Mouse (Mus musculus) heart, adult 2 months (tissue): ENCODE measurements around the gene Ak5. TPM values are rescaled to one million over a fixed set of nuclear protein-coding genes. Genes with fewer than 3 reads are reported as not detected.

Source experiments
- DNase-seq, 2 experiments: peaks; one replicate each; pipeline ENCODE4 v3.0.0; 2021
- H3K27ac ChIP-seq: fragments of 200-600 bp; 2 replicates; pipeline ENCODE4 v1.8.1; 2022
- H3K27me3 ChIP-seq: fragments of 200-500 bp; 2 replicates; pipeline ENCODE4 v1.6.1; 2012; ENCODE audit warnings: mild to moderate bottlenecking, low read length, inconsistent platforms, mixed read lengths; ENCODE audit not compliant: control insufficient read depth, insufficient read depth
- H3K36me3 ChIP-seq: fragments of 200-500 bp; 2 replicates; pipeline ENCODE4 v1.6.1; 2012; ENCODE audit warnings: low read length, inconsistent platforms; ENCODE audit not compliant: control insufficient read depth, insufficient read depth
- H3K4me1 ChIP-seq: fragments of 200-500 bp; 2 replicates; pipeline ENCODE4 v1.6.1; 2011; ENCODE audit warnings: low read length; ENCODE audit not compliant: control insufficient read depth, insufficient read depth
- H3K4me3 ChIP-seq: fragments of 200-600 bp; 2 replicates; pipeline ENCODE4 v1.8.1; 2022
- H3K79me2 ChIP-seq: fragments of 200-500 bp; replicated peaks from 2 replicates; pipeline ENCODE4 v1.6.1; 2012; ENCODE audit warnings: mild to moderate bottlenecking, inconsistent platforms, low read length, moderate library complexity, mixed read lengths; ENCODE audit not compliant: control insufficient read depth, insufficient read depth
- H3K9ac ChIP-seq: fragments of 200-500 bp; 2 replicates; pipeline ENCODE4 v1.6.1; 2012; ENCODE audit warnings: low read depth, mild to moderate bottlenecking, control low read depth, inconsistent platforms, low read length, mixed read lengths
- CTCF ChIP-seq: fragments of 200-600 bp; IDR thresholded peaks from 2 replicates; pipeline ENCODE4 v1.8.1; 2022; ENCODE audit warnings: antibody characterized with exemption, mild to moderate bottlenecking, moderate library complexity
- EP300 ChIP-seq: fragments of 200-500 bp; IDR thresholded peaks from 2 replicates; pipeline ENCODE4 v1.6.1; 2011; ENCODE audit warnings: low read depth, low read length, control low read depth; ENCODE audit not compliant: insufficient read depth
- POLR2A ChIP-seq: fragments of 200-500 bp; IDR thresholded peaks from 2 replicates; pipeline ENCODE4 v1.6.1; 2011; ENCODE audit warnings: mild to moderate bottlenecking, low read depth, low read length, control low read depth; ENCODE audit not compliant: insufficient read depth
- WGBS: fragments of 180-500 bp; shearing (Covaris S2); methylation state at CpG from one replicate; pipeline ENCODE4 v1.1.7; 2018; 5-methylcytosine and 5-hydroxymethylcytosine counted together
- intact Hi-C: fragments of 180-260 bp; cut with DNase I; formaldehyde crosslinking; loops from one replicate; pipeline ENCODE4 v1.15.1; 2025
- polyA plus RNA-seq: library from polyadenylated mRNA; depleted of rRNA; stranded (reverse); fragments of >200 nt; gene quantifications from 2 replicates; pipeline ENCODE4 v1.2.3, GENCODE M21; 2012
- total RNA-seq, 2 experiments: library from RNA; stranded (reverse); gene quantifications; 2 replicates each; pipeline ENCODE4 v1.2.3; 2021

Gene Ak5
- total and polyA plus RNA-seq, 3 experiments = 0.45 TPM; not detected in 2

DNA sequence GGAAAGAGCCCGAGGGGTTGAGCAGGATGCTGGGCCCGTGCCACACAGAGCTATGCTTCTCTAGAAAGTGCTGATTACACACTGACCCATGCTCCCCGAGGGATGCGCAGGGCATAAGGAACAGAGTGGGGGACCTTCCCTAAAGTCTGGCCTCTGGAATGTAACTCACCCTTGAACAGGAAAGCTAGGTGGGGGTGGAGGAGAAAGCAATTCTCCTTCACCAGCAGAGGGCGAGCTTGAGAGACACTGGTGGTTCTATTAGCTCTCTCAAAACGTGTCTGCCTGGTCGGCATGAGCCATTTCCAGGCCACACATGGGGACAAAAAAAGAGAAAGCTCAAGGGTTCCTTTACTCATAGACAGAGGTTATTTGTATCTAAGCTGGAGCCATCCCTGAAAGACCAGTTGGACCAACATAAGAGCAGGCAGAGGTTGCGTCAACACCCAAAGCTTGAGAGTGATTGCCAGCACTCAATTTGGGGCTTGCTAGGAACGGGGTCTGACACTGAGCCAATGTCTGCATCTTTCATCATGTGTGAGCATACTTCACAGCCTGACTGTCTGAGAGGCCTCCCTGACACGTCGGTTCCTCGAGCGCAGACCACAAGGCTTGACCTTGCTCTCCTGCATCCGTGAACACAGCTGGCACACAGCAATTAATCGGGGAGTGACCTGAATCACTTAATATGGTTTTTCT lies 193.4 kb downstream of the Ak5 start:
- H3K4me1 ChIP-seq = peaks cover 2% of the 10 kb centered on the region; the same call in 1 of the 2 replicates
- H3K79me2 ChIP-seq = no peaks in the 10 kb centered on the region
- intact Hi-C loops = loop anchor here (2.0 kb wide), 1 partner anchor 276 kb away; no protein-coding TSS in a partner anchor
- H3K4me3 ChIP-seq = no peak overlapping the region
- H3K36me3 ChIP-seq = no peaks in the 10 kb centered on the region
- TF ChIP-seq EP300 = peak; percentile 48; the same call in 1 of the 2 replicates
- TF ChIP-seq POLR2A = no peak
- TF ChIP-seq CTCF = peak; percentile 79
- no peak overlapping the region for H3K9ac ChIP-seq
- no peaks in the 10 kb centered on the region for H3K27me3 ChIP-seq
- peak; percentile 31 to 46 for DNase-seq
- H3K27ac ChIP-seq = no peak overlapping the region
- WGBS = 50% methylated on average over 15 of the region's 15 CpGs

DNA sequence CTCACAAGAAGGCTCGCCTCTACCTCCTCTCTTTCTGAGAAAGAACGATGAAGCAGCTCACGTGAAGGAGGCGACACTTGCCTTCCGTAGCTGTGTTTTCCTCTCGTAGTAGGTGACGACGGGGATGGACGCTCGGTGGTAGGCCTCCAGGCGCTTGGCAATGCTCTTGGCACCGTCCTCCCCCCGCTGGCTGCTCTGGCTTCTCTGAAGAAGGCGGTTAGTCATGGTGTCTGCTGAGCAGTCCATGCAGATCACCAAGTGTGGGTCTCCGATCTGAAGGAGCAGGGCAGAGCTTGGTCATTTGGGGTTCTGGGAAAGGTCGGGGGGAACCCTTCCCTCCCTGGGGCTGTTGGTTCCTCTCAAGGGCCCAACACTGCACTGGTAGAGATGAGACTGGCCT lies 195.5 kb downstream of the Ak5 start:
- no peaks in the 10 kb centered on the region for H3K79me2 ChIP-seq
- H3K9ac ChIP-seq = no peak overlapping the region
- H3K4me3 ChIP-seq = no peak overlapping the region
- no peaks in the 10 kb centered on the region for H3K36me3 ChIP-seq
- intact Hi-C loops = no loop called here
- no peak for TF ChIP-seq CTCF
- no peak for TF ChIP-seq POLR2A
- no peak for TF ChIP-seq EP300
- H3K27me3 ChIP-seq = no peaks in the 10 kb centered on the region
- DNase-seq = no peak
- H3K4me1 ChIP-seq = peaks cover 2% of the 10 kb centered on the region; the same call in 1 of the 2 replicates
- no peak overlapping the region for H3K27ac ChIP-seq
- 86% methylated on average over 16 of the region's 16 CpGs for WGBS

DNA sequence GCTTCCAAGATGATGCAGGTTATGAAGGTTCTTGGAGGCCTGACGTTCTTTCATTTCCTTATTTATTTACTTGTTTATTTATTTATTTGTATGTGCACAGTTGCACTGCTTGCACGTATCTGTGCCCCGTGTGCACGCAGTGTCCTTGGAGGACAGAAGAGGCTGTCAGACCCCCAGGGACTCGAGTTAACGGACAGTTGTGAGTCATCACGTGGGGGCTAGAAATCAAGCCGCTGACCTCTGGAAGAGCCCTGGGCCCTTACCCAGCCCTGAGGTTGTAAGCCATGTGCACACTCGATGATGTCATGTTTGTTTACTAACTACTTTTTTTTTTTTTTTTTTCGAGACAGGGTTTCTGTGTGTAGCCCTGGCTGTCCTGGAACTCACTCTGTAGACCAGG lies 197.8 kb downstream of the Ak5 start:
- H3K79me2 ChIP-seq = no peaks in the 10 kb centered on the region
- no peaks in the 10 kb centered on the region for H3K36me3 ChIP-seq
- H3K4me1 ChIP-seq = peaks cover 1% of the 10 kb centered on the region
- no peak overlapping the region for H3K4me3 ChIP-seq
- DNase-seq = no peak
- WGBS = 67% methylated on average over 10 of the region's 10 CpGs
- intact Hi-C loops = no loop called here
- H3K27ac ChIP-seq = no peak overlapping the region
- H3K9ac ChIP-seq = no peak overlapping the region
- H3K27me3 ChIP-seq = no peaks in the 10 kb centered on the region
- TF ChIP-seq POLR2A (no peak), EP300 (no peak), CTCF (no peak)

DNA sequence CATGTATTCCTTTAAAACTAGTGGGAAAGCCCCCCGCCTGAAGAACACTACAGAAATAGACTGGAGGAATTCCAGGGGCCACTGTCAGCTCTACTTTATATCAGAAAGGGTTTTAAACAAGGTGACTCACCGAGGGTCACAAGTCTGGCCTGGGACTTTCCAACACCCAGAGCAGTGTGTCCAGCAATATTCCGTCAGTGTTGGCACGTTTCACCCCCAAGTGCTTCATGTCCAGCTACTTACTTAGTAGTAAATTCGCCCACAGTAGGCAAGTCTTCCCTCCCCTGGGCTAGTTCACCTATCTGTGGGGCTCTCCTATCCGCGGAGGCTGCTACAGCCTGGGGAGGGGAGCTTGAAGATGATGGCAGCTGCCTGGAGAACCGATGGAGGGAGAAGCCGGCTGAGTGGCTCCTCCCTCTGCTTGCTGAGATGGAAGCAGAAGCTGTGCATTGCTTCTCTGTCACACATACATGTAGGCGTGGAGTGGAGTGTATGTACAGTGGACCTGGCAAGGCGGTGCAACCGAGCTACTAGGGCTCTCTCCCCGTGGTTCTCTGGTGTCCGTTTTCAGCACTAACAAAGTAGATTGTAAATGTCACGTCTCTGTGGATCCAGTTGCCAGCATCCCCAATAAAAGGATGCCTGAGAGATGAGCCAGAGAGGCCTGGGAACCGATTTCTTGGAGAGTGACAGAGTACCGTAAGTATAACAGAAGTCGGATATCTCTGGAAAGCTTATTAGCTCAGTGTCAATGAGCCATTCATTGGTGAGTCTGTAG lies 198.5 kb downstream of the Ak5 start:
- Histone ChIP-seq H3K27me3 (no peaks in the 10 kb centered on the region), H3K79me2 (no peaks in the 10 kb centered on the region), H3K4me1 (peaks cover 1% of the 10 kb centered on the region), H3K4me3 (no peak overlapping the region), H3K9ac (no peak overlapping the region), H3K27ac (no peak overlapping the region), H3K36me3 (no peaks in the 10 kb centered on the region)
- 43% methylated on average over 18 of the region's 18 CpGs for WGBS
- intact Hi-C loops = no loop called here
- TF ChIP-seq EP300 (no peak), CTCF (no peak), POLR2A (no peak)
- DNase-seq = peak in 1 of 2 experiments; percentile 28

DNA sequence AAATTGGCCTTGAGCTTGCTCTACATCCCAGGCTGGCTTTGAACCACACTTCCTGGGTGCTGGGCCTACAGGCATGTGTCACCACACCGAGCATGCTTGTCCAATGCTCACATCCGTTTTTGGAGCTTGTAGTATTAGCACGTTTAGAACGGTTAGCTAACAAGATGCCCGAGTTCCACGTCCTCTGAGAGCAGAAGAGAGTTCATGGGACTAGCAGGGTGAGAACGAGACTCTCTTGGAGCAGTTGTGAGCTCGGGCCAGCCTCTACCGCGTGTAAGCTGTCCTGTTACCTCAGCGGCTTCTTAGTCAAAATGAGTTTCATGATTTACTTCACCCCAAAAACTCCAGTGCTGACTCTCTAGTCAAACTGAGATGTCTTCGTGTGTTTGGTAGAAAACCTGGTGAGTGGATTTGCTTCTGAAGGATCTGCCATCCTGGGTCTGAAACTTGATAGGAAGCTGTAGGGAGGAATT lies 199.6 kb downstream of the Ak5 start:
- H3K79me2 ChIP-seq = no peaks in the 10 kb centered on the region
- no peak for TF ChIP-seq POLR2A
- TF ChIP-seq EP300 = no peak
- no peak for TF ChIP-seq CTCF
- intact Hi-C loops = no loop called here
- H3K27ac ChIP-seq = no peak overlapping the region
- no peak for DNase-seq
- no peak overlapping the region for H3K4me3 ChIP-seq
- no peak overlapping the region for H3K9ac ChIP-seq
- H3K27me3 ChIP-seq = no peaks in the 10 kb centered on the region
- H3K36me3 ChIP-seq = no peaks in the 10 kb centered on the region
- 83% methylated on average over 12 of the region's 12 CpGs for WGBS
- peaks cover 1% of the 10 kb centered on the region for H3K4me1 ChIP-seq

DNA sequence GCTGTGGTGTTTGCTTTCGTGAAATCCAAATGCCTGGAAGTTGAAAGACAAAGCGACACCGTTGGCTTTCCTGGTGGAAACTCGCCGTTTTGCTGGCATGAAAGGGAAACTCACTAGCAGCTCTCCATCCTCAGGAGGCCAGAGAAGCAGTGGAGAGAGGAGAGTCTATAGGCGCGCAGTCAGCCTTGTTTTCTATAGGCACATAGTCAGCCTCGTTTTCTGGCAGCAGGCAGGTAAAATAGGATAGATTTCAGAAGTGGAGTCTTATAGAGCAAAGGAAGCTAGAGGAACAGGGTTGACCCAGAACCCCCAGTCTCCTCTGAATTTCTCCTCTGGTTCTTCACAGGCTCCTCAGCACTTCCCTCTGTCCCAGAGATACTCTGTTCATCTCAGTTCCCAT lies 200.1 kb downstream of the Ak5 start:
- Histone ChIP-seq H3K79me2 (no peaks in the 10 kb centered on the region), H3K27me3 (no peaks in the 10 kb centered on the region), H3K27ac (no peak overlapping the region), H3K4me3 (no peak overlapping the region), H3K36me3 (no peaks in the 10 kb centered on the region), H3K9ac (no peak overlapping the region), H3K4me1 (peaks cover 1% of the 10 kb centered on the region)
- intact Hi-C loops = no loop called here
- TF ChIP-seq EP300 (no peak), CTCF (no peak), POLR2A (no peak)
- no peak for DNase-seq
- WGBS = 81% methylated on average over 8 of the region's 8 CpGs
